Mouse (Mus musculus): ENCODE measurements at regions not wholly inside any gene's neighbourhood (a gene's known extent, or its start where the extent isn't known, plus 50 kb on each side); places are given as distances from the start of the nearest gene placed in this dataset.

DNA sequence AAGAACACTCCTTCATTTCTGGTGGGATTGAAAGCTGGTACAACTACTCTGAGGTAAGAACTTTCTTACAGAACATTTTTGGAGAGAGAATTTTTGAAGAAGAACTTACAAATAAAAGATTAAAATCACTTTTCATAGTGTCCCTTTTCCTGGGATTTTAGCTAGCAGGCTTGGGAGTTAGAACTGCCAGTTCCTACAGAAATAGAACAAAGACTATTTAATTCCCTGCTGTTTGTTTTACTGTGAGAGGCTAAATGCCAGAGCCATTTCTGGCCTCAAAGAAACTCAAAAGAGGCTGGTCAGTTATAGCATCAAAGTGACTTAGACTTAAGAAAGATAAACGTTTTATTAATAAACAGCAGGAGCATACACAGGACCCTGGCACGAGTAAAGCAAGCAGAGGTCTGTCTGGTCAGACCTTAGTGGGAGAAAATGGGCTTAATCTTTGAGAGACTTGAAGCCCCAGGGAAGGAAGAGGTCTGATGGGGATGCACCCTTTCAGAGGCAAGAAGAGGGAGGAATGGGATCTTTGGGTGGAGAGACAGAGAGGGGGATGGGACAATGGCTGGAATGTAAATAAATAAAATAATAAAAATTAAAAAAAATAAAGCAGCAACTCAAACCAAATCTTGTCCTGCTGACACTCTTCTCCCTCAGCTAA is 532.1 kb downstream of the Cylc2 start:
- no peak for TF ChIP-seq CTCF (IDR thresholded peaks at IDR 0.05; ENCODE audit: borderline replicate concordance, insufficient read depth, low read depth, low read length)
- TF ChIP-seq POLR2A (IDR thresholded peaks at IDR 0.05; ENCODE audit: borderline replicate concordance, insufficient read depth, low read length): no peak
- no peaks in the 10 kb centered on the region for H3K27me3 ChIP-seq (ENCODE audit: control insufficient read depth, insufficient read depth, low read length)
- 39% methylated on average over 2 of the region's 2 CpGs for WGBS
- H3K27ac ChIP-seq (ENCODE audit: insufficient read depth, low read length): no peak overlapping the region
- peak in 1 of 2 experiments; percentile 13 for DNase-seq
- no peaks in the 10 kb centered on the region for H3K4me1 ChIP-seq (ENCODE audit: control insufficient read depth, insufficient read depth, low read length)
- H3K4me3 ChIP-seq (replicated peaks; ENCODE audit: insufficient read depth, low read depth, low read length): no peak overlapping the region

GRCm38 (mm10) chr4:51749153-51749552 is 532.7 kb downstream of the Cylc2 start:
- DNase-seq: no peak
- Histone ChIP-seq H3K27ac (ENCODE audit: insufficient read depth, low read length) (no peak overlapping the region), H3K27me3 (ENCODE audit: control insufficient read depth, insufficient read depth, low read length) (no peaks in the 10 kb centered on the region), H3K4me1 (ENCODE audit: control insufficient read depth, insufficient read depth, low read length) (no peaks in the 10 kb centered on the region), H3K4me3 (replicated peaks; ENCODE audit: insufficient read depth, low read depth, low read length) (no peak overlapping the region)
- TF ChIP-seq POLR2A (IDR thresholded peaks at IDR 0.05; ENCODE audit: borderline replicate concordance, insufficient read depth, low read length) (no peak), CTCF (IDR thresholded peaks at IDR 0.05; ENCODE audit: borderline replicate concordance, insufficient read depth, low read depth, low read length) (no peak)
- WGBS: 62% methylated on average over 3 of the region's 3 CpGs

Measured in cerebellum, adult 2 months (tissue).